Mouse (Mus musculus): Measurements from ENCODE around the gene Tmem40. TPM values are rescaled to one million over a fixed set of nuclear protein-coding genes. Genes with fewer than 3 reads are reported as not detected.

Gene Tmem40
- polyA plus RNA-seq, 1 experiment from 2014 or later, result 2.2 TPM

DNA sequence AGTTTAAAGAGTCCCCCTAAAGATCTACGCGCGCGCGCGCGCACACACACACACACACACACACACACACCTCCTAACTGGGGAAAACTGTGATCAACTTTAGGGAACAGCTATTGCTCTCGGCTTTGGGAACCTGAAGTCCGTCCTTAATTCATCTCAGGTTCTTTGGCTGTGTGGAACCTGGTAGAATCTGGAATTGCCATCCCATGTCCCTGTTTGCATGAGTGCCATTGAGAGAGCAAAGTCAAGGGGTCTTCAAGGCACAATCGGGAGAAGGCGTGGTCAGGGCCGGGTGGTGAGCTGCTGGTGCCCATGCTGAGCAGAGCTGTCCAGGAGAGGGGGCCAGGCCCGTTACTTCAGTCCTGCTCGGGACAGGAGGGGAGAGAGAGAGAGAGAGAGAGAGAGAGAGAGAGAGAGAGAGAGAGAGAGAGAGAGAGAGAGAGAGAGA lies 11.8 kb upstream of the Tmem40 start:
- Histone ChIP-seq H3K4me3 (ENCODE audit: low read depth, low read length) (peak overlapping the region; percentile 57; the same call in 1 of the 2 replicates), H3K4me2 (ENCODE audit: low read depth, severe bottlenecking) (peak overlapping the region; percentile 50), H3K9ac (ENCODE audit: low read length) (peak overlapping the region; percentile 58; the same call in 1 of the 2 replicates), H3K9me3 (ENCODE audit: control insufficient read depth, low read length) (no peaks in the 10 kb centered on the region), H3K27me3 (ENCODE audit: control insufficient read depth, insufficient read depth, low read length) (no peaks in the 10 kb centered on the region), H3K4me1 (ENCODE audit: control insufficient read depth, insufficient read depth, low read length) (peaks cover 12% of the 10 kb centered on the region; the same call in 1 of the 2 replicates), H3K27ac (replicated peaks; ENCODE audit: low read depth, low read length) (0 out of 2 replicates have a peak overlapping the region, but pooled peaks have one; percentile 18), H3K36me3 (ENCODE audit: control insufficient read depth, insufficient read depth, low read length) (peaks cover 7% of the 10 kb centered on the region; the same call in 1 of the 2 replicates)
- ATAC-seq (ENCODE audit: insufficient number of reproducible peaks, low FRiP score, low TSS enrichment, low read depth) (peak; percentile 79; the same call in 1 of the 2 replicates), DNase-seq (ENCODE audit: low spot score) (peak; percentile 82)
- WGBS, result 2% methylated on average over 14 of the region's 14 CpGs

DNA sequence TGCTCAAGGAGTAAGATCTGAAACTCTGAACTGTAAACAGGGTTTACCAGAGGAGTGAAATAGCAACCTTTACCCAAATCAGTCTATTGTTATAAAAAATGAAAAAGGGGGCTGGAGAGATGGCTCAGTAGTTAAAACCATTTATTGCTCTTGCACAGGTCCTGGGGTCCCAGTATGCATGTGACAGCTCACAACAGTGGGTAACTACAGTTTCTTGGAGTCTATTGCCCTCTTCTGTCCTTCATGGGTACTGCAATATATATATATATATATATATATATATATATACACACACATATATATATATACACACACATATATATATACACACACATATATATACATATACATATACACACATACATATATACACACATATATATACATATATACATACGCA lies 10.4 kb upstream of the Tmem40 start:
- Histone ChIP-seq H3K9ac (ENCODE audit: low read length) (no peak overlapping the region), H3K27me3 (ENCODE audit: control insufficient read depth, insufficient read depth, low read length) (no peaks in the 10 kb centered on the region), H3K36me3 (ENCODE audit: control insufficient read depth, insufficient read depth, low read length) (no peaks in the 10 kb centered on the region), H3K9me3 (ENCODE audit: control insufficient read depth, low read length) (no peaks in the 10 kb centered on the region), H3K4me1 (ENCODE audit: control insufficient read depth, insufficient read depth, low read length) (peaks cover 12% of the 10 kb centered on the region), H3K4me2 (ENCODE audit: low read depth, severe bottlenecking) (no peak overlapping the region), H3K27ac (replicated peaks; ENCODE audit: low read depth, low read length) (no peak overlapping the region), H3K4me3 (ENCODE audit: low read depth, low read length) (no peak overlapping the region)
- 100% methylated on average over 1 of the region's 1 CpGs for WGBS
- ATAC-seq (ENCODE audit: insufficient number of reproducible peaks, low FRiP score, low TSS enrichment, low read depth) (no peak), DNase-seq (ENCODE audit: low spot score) (no peak)

DNA sequence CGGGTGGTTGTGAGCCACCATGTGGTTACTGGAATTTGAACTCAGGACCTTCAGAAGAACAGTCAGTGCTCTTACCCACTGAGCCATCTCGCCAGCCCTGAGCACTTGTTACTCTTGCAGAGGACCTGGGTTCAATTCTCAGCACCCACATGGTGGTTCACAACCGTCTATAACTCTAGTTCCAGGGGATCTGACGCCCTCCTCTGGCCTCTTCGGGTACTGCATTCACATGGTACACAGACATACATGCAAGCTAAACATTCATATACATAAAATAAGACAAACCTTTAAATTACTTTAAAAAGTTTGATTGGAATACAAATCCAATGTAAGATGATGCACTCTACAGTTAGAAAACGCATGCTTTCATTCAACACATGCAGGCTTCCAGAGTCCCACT lies 10.0 kb upstream of the Tmem40 start:
- Histone ChIP-seq H3K27me3 (ENCODE audit: control insufficient read depth, insufficient read depth, low read length) (no peaks in the 10 kb centered on the region), H3K9me3 (ENCODE audit: control insufficient read depth, low read length) (no peaks in the 10 kb centered on the region), H3K27ac (replicated peaks; ENCODE audit: low read depth, low read length) (no peak overlapping the region), H3K36me3 (ENCODE audit: control insufficient read depth, insufficient read depth, low read length) (no peaks in the 10 kb centered on the region), H3K4me1 (ENCODE audit: control insufficient read depth, insufficient read depth, low read length) (peaks cover 12% of the 10 kb centered on the region), H3K9ac (ENCODE audit: low read length) (no peak overlapping the region), H3K4me2 (ENCODE audit: low read depth, severe bottlenecking) (no peak overlapping the region), H3K4me3 (ENCODE audit: low read depth, low read length) (no peak overlapping the region)
- ATAC-seq (ENCODE audit: insufficient number of reproducible peaks, low FRiP score, low TSS enrichment, low read depth) (no peak), DNase-seq (ENCODE audit: low spot score) (no peak)
- 82% methylated on average over 6 of the region's 6 CpGs for WGBS

DNA sequence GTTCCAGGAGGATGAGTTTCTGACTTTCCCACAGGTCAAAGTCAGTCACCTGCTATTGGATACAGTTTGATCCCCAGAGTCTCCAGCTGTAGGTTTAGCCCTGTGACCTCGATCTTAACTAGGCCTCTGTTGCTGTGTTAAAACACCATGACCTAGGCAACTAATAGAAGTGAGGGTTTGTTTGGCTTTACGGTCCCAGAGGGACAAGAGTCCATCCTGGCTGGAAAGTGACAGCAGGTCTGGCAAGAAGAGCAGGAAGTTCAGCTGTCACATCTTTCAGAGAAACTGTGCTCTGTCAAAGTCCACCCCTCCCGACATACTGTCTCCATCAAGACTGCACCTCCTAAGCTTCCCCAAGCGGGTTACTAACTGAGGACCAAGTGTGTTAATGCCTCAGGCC lies 8.6 kb upstream of the Tmem40 start:
- DNase-seq (ENCODE audit: low spot score) (no peak), ATAC-seq (ENCODE audit: insufficient number of reproducible peaks, low FRiP score, low TSS enrichment, low read depth) (no peak)
- Histone ChIP-seq H3K4me3 (ENCODE audit: low read depth, low read length) (no peak overlapping the region), H3K36me3 (ENCODE audit: control insufficient read depth, insufficient read depth, low read length) (no peaks in the 10 kb centered on the region), H3K9ac (ENCODE audit: low read length) (no peak overlapping the region), H3K9me3 (ENCODE audit: control insufficient read depth, low read length) (no peaks in the 10 kb centered on the region), H3K4me1 (ENCODE audit: control insufficient read depth, insufficient read depth, low read length) (peaks cover 7% of the 10 kb centered on the region), H3K27me3 (ENCODE audit: control insufficient read depth, insufficient read depth, low read length) (no peaks in the 10 kb centered on the region), H3K27ac (replicated peaks; ENCODE audit: low read depth, low read length) (no peak overlapping the region), H3K4me2 (ENCODE audit: low read depth, severe bottlenecking) (no peak overlapping the region)
- 72% methylated on average over 4 of the region's 4 CpGs for WGBS

DNA sequence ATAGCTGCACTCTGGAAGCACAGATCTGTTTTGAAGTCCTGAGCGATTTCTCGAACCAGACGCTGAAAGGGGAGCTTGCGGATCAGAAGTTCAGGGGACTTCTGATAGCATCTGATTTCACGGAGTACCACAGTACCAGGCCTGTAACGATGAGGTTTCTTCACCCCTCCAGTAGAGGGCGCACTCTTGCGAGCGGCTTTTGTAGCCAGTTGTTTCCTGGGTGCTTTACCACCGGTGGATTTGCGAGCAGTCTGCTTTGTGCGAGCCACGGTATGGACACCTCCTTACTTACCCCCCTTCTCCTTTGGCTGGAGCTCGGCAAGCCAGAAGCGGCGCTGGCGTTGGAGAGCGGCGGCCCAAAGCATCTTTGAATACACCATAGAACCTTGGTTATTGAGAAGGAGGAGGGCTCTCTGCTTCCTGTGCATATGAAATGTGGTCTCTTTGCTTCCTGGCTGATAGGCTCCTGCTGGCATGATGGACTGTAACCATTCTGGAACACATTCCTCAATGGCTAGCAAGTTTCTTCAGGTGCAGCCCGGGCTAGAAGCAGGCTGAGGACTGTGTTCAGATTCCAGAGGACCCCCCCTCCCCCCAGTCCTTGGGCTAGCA lies 8.0 kb upstream of the Tmem40 start:
- no peaks in the 10 kb centered on the region; the same call in none of the 2 replicates for H3K4me1 ChIP-seq (ENCODE audit: control insufficient read depth, insufficient read depth, low read length)
- H3K27ac ChIP-seq (replicated peaks; ENCODE audit: low read depth, low read length), result no peak overlapping the region
- H3K4me3 ChIP-seq (ENCODE audit: low read depth, low read length), result no peak overlapping the region
- no peaks in the 10 kb centered on the region for H3K27me3 ChIP-seq (ENCODE audit: control insufficient read depth, insufficient read depth, low read length)
- WGBS, result 85% methylated on average over 19 of the region's 20 CpGs
- H3K4me2 ChIP-seq (ENCODE audit: low read depth, severe bottlenecking), result no peak overlapping the region
- H3K36me3 ChIP-seq (ENCODE audit: control insufficient read depth, insufficient read depth, low read length), result no peaks in the 10 kb centered on the region
- H3K9ac ChIP-seq (ENCODE audit: low read length), result no peak overlapping the region
- DNase-seq (ENCODE audit: low spot score) (no peak), ATAC-seq (ENCODE audit: insufficient number of reproducible peaks, low FRiP score, low TSS enrichment, low read depth) (no peak)
- H3K9me3 ChIP-seq (ENCODE audit: control insufficient read depth, low read length), result no peaks in the 10 kb centered on the region

DNA sequence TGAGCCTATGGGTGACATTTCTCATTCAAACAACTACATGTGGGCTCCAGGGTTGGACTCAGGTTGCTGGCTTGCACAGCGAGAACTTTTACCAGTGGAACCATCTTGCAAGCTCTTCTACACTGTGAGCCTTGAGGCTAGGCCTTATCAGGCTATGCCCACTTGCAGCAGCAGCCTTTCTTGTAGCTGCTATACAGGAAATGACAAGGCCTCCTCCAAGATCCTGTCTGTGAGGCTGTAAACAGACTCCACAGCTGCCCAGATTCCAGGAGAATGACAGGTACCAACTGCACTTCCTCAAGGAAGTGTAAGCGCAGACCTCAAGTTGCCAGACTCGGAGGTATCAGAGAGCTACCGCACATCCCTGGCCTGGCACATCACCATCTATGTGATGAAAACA lies 6.0 kb upstream of the Tmem40 start:
- ATAC-seq (ENCODE audit: insufficient number of reproducible peaks, low FRiP score, low TSS enrichment, low read depth), result no peak

DNA sequence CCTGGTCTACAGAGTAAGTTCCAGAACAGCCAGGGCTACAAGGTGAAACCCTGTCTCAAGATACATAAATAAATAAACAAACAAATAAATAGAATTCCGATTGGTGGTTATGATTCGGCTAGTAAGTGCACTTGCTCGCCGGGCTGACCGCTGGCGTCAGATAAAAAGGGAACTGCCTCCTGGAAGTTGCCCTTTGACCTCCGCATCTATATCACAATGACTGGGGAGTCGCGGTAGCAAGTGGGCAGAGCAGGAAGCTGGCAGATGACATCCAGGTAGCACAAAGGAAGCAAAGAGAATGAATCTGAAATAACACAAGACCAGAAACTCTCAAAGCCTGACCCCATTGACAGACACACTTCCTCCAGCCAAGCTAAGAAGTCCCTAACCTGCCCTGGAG lies 5.1 kb upstream of the Tmem40 start:
- no peak overlapping the region for H3K4me2 ChIP-seq (ENCODE audit: low read depth, severe bottlenecking)
- H3K9ac ChIP-seq (ENCODE audit: low read length), result no peak overlapping the region
- peaks cover 4% of the 10 kb centered on the region; the same call in 1 of the 2 replicates for H3K4me1 ChIP-seq (ENCODE audit: control insufficient read depth, insufficient read depth, low read length)
- no peaks in the 10 kb centered on the region for H3K27me3 ChIP-seq (ENCODE audit: control insufficient read depth, insufficient read depth, low read length)
- no peak overlapping the region for H3K4me3 ChIP-seq (ENCODE audit: low read depth, low read length)
- 52% methylated on average over 9 of the region's 9 CpGs for WGBS
- H3K9me3 ChIP-seq (ENCODE audit: control insufficient read depth, low read length), result no peaks in the 10 kb centered on the region
- DNase-seq (ENCODE audit: low spot score) (no peak), ATAC-seq (ENCODE audit: insufficient number of reproducible peaks, low FRiP score, low TSS enrichment, low read depth) (no peak)
- H3K36me3 ChIP-seq (ENCODE audit: control insufficient read depth, insufficient read depth, low read length), result no peaks in the 10 kb centered on the region
- no peak overlapping the region; the same call in 1 of the 2 replicates for H3K27ac ChIP-seq (replicated peaks; ENCODE audit: low read depth, low read length)

More for the DNA sequence above, 6.0 kb upstream of the Tmem40 start:
- Histone ChIP-seq H3K27me3 (ENCODE audit: control insufficient read depth, insufficient read depth, low read length) (no peaks in the 10 kb centered on the region), H3K27ac (replicated peaks; ENCODE audit: low read depth, low read length) (no peak overlapping the region), H3K4me2 (ENCODE audit: low read depth, severe bottlenecking) (no peak overlapping the region), H3K36me3 (ENCODE audit: control insufficient read depth, insufficient read depth, low read length) (no peaks in the 10 kb centered on the region), H3K9ac (ENCODE audit: low read length) (no peak overlapping the region), H3K9me3 (ENCODE audit: control insufficient read depth, low read length) (no peaks in the 10 kb centered on the region), H3K4me1 (ENCODE audit: control insufficient read depth, insufficient read depth, low read length) (no peaks in the 10 kb centered on the region; the same call in 1 of the 2 replicates), H3K4me3 (ENCODE audit: low read depth, low read length) (no peak overlapping the region)
- no peak for DNase-seq (ENCODE audit: low spot score)
- 83% methylated on average over 4 of the region's 4 CpGs for WGBS

DNA sequence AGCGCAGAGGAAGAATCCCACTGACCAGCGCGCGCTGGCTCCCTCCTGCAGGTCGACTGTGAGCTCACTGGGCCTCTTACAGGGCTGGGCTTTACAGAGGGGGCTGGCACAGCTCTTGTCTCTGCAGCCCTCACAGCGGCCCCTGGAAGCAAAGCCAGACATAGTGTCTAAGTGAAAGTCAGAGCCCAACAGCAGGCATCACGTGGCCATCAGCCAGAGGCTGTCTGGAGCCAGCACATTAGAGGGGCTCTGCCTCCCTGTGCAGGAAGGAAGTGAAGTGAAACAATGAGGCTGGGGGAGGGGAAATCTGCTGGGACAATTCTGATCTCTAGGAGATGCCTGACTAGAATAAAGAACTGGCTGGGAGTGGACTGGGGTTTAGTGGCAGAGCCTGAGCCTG lies 2.0 kb upstream of the Tmem40 start:
- H3K9ac ChIP-seq (ENCODE audit: low read length), result no peak overlapping the region
- peak overlapping the region; percentile 89 for H3K27ac ChIP-seq (replicated peaks; ENCODE audit: low read depth, low read length)
- H3K4me3 ChIP-seq (ENCODE audit: low read depth, low read length), result no peak overlapping the region
- H3K27me3 ChIP-seq (ENCODE audit: control insufficient read depth, insufficient read depth, low read length), result no peaks in the 10 kb centered on the region
- H3K4me2 ChIP-seq (ENCODE audit: low read depth, severe bottlenecking), result no peak overlapping the region
- peak; percentile 87 for ATAC-seq (ENCODE audit: insufficient number of reproducible peaks, low FRiP score, low TSS enrichment, low read depth)
- no peaks in the 10 kb centered on the region for H3K9me3 ChIP-seq (ENCODE audit: control insufficient read depth, low read length)
- peak; percentile 85 for DNase-seq (ENCODE audit: low spot score)
- peaks cover 7% of the 10 kb centered on the region; the same call in 1 of the 2 replicates for H3K4me1 ChIP-seq (ENCODE audit: control insufficient read depth, insufficient read depth, low read length)
- 7% methylated on average over 7 of the region's 7 CpGs for WGBS
- no peaks in the 10 kb centered on the region for H3K36me3 ChIP-seq (ENCODE audit: control insufficient read depth, insufficient read depth, low read length)
